Mouse (Mus musculus) stomach, embryonic 14.5 days (tissue): ENCODE measurements around the gene Ciita. TPM values are rescaled to one million over a fixed set of nuclear protein-coding genes. Genes with fewer than 3 reads are reported as not detected.

Experiments
- ATAC-seq: fragments of 200-750 bp; cut with Nextera tagmentation; 2 replicates; pipeline ENCODE4 v1.8.0; 2017; ENCODE audit warnings: low read depth, moderate TSS enrichment; ENCODE audit not compliant: insufficient number of reproducible peaks, insufficient read depth, low FRiP score
- H3K27ac ChIP-seq: fragments of 300-500 bp; sonication (generic); 2 replicates; pipeline ENCODE4 v1.5.1; 2014; ENCODE audit warnings: mild to moderate bottlenecking, low read length, moderate library complexity, mixed read lengths
- H3K27me3 ChIP-seq: fragments of 300-500 bp; sonication (generic); 2 replicates; pipeline ENCODE4 v1.6.1; 2014; ENCODE audit warnings: low read length, control low read depth, mixed read lengths; ENCODE audit not compliant: control insufficient read depth, insufficient read depth
- H3K36me3 ChIP-seq: fragments of 300-500 bp; sonication (generic); 2 replicates; pipeline ENCODE4 v1.6.1; 2014; ENCODE audit warnings: mild to moderate bottlenecking, control low read depth, low read length, moderate library complexity, mixed read lengths; ENCODE audit not compliant: control insufficient read depth, insufficient read depth
- H3K4me1 ChIP-seq: fragments of 300-500 bp; sonication (generic); 2 replicates; pipeline ENCODE4 v1.6.1; 2014; ENCODE audit warnings: low read length, control low read depth, mixed read lengths; ENCODE audit not compliant: control insufficient read depth, insufficient read depth
- H3K4me2 ChIP-seq: fragments of 300-500 bp; sonication (generic); replicated peaks from 2 replicates; pipeline ENCODE4 v1.6.1; 2014; ENCODE audit warnings: low read depth, low read length, control low read depth
- H3K4me3 ChIP-seq: fragments of 300-500 bp; sonication (generic); 2 replicates; pipeline ENCODE4 v1.5.1; 2014; ENCODE audit warnings: low read depth, low read length, control low read depth
- H3K9ac ChIP-seq: fragments of 300-500 bp; sonication (generic); replicated peaks from 2 replicates; pipeline ENCODE4 v1.6.1; 2014; ENCODE audit warnings: low read depth, mild to moderate bottlenecking, control low read depth, low read length, moderate library complexity, mixed read lengths
- H3K9me3 ChIP-seq: fragments of 300-500 bp; sonication (generic); 2 replicates; pipeline ENCODE4 v1.6.1; 2016; ENCODE audit warnings: low read depth, low read length, control low read depth; ENCODE audit not compliant: control insufficient read depth
- WGBS: fragments of 180-500 bp; shearing (Covaris S2); extraction: QIAGEN DNeasy Blood & Tissue Kit; methylation state at CpG from one replicate; pipeline ENCODE4 v1.1.7; 2014; 5-methylcytosine and 5-hydroxymethylcytosine counted together
- polyA plus RNA-seq: library from polyadenylated mRNA; unstranded; fragments of >200 nt; fragmentation: Nextera tagmentation; extraction: Ambion mirVana; gene quantifications from 2 replicates; pipeline ENCODE4 v1.2.1, GENCODE M21; 2014

The Ciita gene
- polyA plus RNA-seq, 1 experiment from 2014 or later = 0.42 TPM

- Histone ChIP-seq H3K4me3 (no peak overlapping the region), H3K27me3 (no peaks in the 10 kb centered on the region), H3K9ac (no peak overlapping the region), H3K36me3 (no peaks in the 10 kb centered on the region), H3K27ac (no peak overlapping the region), H3K9me3 (no peaks in the 10 kb centered on the region), H3K4me1 (no peaks in the 10 kb centered on the region), H3K4me2 (no peak overlapping the region)
- 77% methylated on average over 2 of the region's 2 CpGs for WGBS
- ATAC-seq = no peak
Observed at GRCm38 (mm10) chr16:10553858-10554257, 74.0 kb downstream of the Ciita start.

GRCm38 (mm10) chr16:10559991-10560390, 80.1 kb downstream of the Ciita start:
- H3K4me3 ChIP-seq = no peak overlapping the region
- H3K4me1 ChIP-seq = no peaks in the 10 kb centered on the region
- H3K36me3 ChIP-seq = peaks cover 9% of the 10 kb centered on the region; the same call in 1 of the 2 replicates
- no peak overlapping the region for H3K9ac ChIP-seq
- WGBS = 89% methylated on average over 8 of the region's 8 CpGs
- H3K27ac ChIP-seq = no peak overlapping the region
- no peak for ATAC-seq
- H3K9me3 ChIP-seq = no peaks in the 10 kb centered on the region
- H3K27me3 ChIP-seq = no peaks in the 10 kb centered on the region
- H3K4me2 ChIP-seq = no peak overlapping the region

GRCm38 (mm10) chr16:10565278-10565885, 85.5 kb downstream of the Ciita start:
- Histone ChIP-seq H3K36me3 (peaks cover 13% of the 10 kb centered on the region; the same call in 1 of the 2 replicates), H3K4me1 (no peaks in the 10 kb centered on the region), H3K27me3 (no peaks in the 10 kb centered on the region), H3K4me2 (no peak overlapping the region), H3K27ac (no peak overlapping the region), H3K4me3 (no peak overlapping the region), H3K9ac (no peak overlapping the region), H3K9me3 (no peaks in the 10 kb centered on the region)
- WGBS = 33% methylated on average over 4 of the region's 4 CpGs
- ATAC-seq = peak; percentile 75

GRCm38 (mm10) chr16:10567153-10567552, 87.3 kb downstream of the Ciita start:
- no peak for ATAC-seq
- Histone ChIP-seq H3K9ac (no peak overlapping the region), H3K27ac (no peak overlapping the region), H3K36me3 (peaks cover 10% of the 10 kb centered on the region; the same call in 1 of the 2 replicates), H3K4me2 (no peak overlapping the region), H3K27me3 (no peaks in the 10 kb centered on the region), H3K4me1 (no peaks in the 10 kb centered on the region), H3K4me3 (no peak overlapping the region), H3K9me3 (no peaks in the 10 kb centered on the region)
- WGBS = 86% methylated on average over 4 of the region's 4 CpGs

- no peak overlapping the region for H3K27ac ChIP-seq
- H3K27me3 ChIP-seq = no peaks in the 10 kb centered on the region
- 92% methylated on average over 5 of the region's 5 CpGs for WGBS
- ATAC-seq = no peak
- H3K9ac ChIP-seq = no peak overlapping the region
- H3K4me2 ChIP-seq = no peak overlapping the region
- no peak overlapping the region for H3K4me3 ChIP-seq
- peaks cover 5% of the 10 kb centered on the region; the same call in 1 of the 2 replicates for H3K36me3 ChIP-seq
- no peaks in the 10 kb centered on the region for H3K4me1 ChIP-seq
- H3K9me3 ChIP-seq = no peaks in the 10 kb centered on the region
Observed at GRCm38 (mm10) chr16:10569809-10570395, 90.0 kb downstream of the Ciita start.

GRCm38 (mm10) chr16:10570708-10571107, 90.8 kb downstream of the Ciita start:
- H3K4me2 ChIP-seq = no peak overlapping the region
- no peak overlapping the region for H3K27ac ChIP-seq
- no peak for ATAC-seq
- 71% methylated on average over 1 of the region's 1 CpGs for WGBS
- no peak overlapping the region for H3K9ac ChIP-seq
- H3K9me3 ChIP-seq = no peaks in the 10 kb centered on the region
- peaks cover 5% of the 10 kb centered on the region; the same call in 1 of the 2 replicates for H3K36me3 ChIP-seq
- no peak overlapping the region for H3K4me3 ChIP-seq
- no peaks in the 10 kb centered on the region for H3K27me3 ChIP-seq
- H3K4me1 ChIP-seq = no peaks in the 10 kb centered on the region

- no peak overlapping the region for H3K27ac ChIP-seq
- peaks cover 5% of the 10 kb centered on the region; the same call in 1 of the 2 replicates for H3K36me3 ChIP-seq
- no peak overlapping the region for H3K4me2 ChIP-seq
- H3K9me3 ChIP-seq = no peaks in the 10 kb centered on the region
- no peaks in the 10 kb centered on the region for H3K27me3 ChIP-seq
- no peak overlapping the region for H3K4me3 ChIP-seq
- H3K9ac ChIP-seq = no peak overlapping the region
- ATAC-seq = no peak
- H3K4me1 ChIP-seq = no peaks in the 10 kb centered on the region
- 39% methylated on average over 2 of the region's 2 CpGs for WGBS
Observed at GRCm38 (mm10) chr16:10571820-10572219, 92.0 kb downstream of the Ciita start.

- Histone ChIP-seq H3K27me3 (no peaks in the 10 kb centered on the region), H3K9ac (no peak overlapping the region), H3K27ac (no peak overlapping the region), H3K9me3 (no peaks in the 10 kb centered on the region), H3K4me1 (no peaks in the 10 kb centered on the region), H3K4me3 (no peak overlapping the region), H3K4me2 (no peak overlapping the region), H3K36me3 (peaks cover under 1% of the 10 kb centered on the region; the same call in 1 of the 2 replicates)
- ATAC-seq = no peak
- WGBS = 77% methylated on average over 2 of the region's 2 CpGs
Observed at GRCm38 (mm10) chr16:10574936-10575335, 95.1 kb downstream of the Ciita start.
